ENCODE assay signal across 20 mouse cellular contexts in the genomic region with DNA sequence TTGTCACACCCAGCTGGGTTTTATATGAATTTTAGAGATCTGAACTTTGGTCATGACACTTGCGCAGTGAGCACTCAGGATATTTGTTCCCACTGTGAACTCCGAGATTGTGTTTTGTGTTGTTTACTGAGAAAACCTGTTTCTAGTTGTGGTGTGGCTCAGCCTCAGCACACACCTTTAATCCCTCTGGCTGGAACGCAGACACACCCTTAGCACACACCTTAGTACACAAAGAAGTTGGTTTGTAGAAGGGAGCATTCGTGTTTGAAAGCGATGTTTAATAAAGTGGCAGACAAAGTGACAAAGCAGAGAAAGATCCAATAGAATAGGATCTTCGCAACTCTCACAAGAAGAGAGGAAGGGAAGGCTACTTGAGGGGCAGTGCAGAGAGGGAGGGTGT. TPM values are rescaled to one million over a fixed set of nuclear protein-coding genes. Genes with fewer than 3 reads are reported as not detected.
"Had no signal": no experiment of that assay in that cellular context is flagged by ENCODE, and none has a peak within 500 bp of the region (broad histone marks: within the 10 kb centered on the region; RNA-seq: fewer than 3 reads in every experiment).

No protein-coding gene starts in this region.

- H3K4me2 ChIP-seq: liver, embryonic 15.5 days; lung, embryonic 15.5 days; midbrain, embryonic 11.5 days; midbrain, embryonic 13.5 days; midbrain, embryonic 15.5 days; neural tube, embryonic 12.5 days had no signal

- ATAC-seq: liver, postnatal 0 days; lung, postnatal 0 days; midbrain, embryonic 13.5 days; midbrain, embryonic 15.5 days had no signal

- H3K9ac ChIP-seq: liver, embryonic 15.5 days; liver, postnatal 0 days; lung, embryonic 15.5 days; midbrain, embryonic 13.5 days; midbrain, embryonic 15.5 days; neural tube, embryonic 12.5 days had no signal

- DNase-seq: liver, postnatal 0 days; lung, adult 2 months; lung, postnatal 14 days; lung, postnatal 36 days; right cerebral cortex, postnatal 25 days; right cerebral cortex, postnatal 4 days; spleen, adult 18-20 months; thymus, adult 2 months; thymus, postnatal 25 days had no signal

- H3K9me3 ChIP-seq: liver, embryonic 15.5 days; lung, embryonic 15.5 days; midbrain, embryonic 15.5 days; neural tube, embryonic 12.5 days had no signal

- H3K36me3 ChIP-seq: midbrain, embryonic 15.5 days; neural tube, embryonic 12.5 days had no signal

- H3K4me3 ChIP-seq: liver, embryonic 15.5 days; lung, embryonic 15.5 days; megakaryocyte, embryonic 14.5 days; midbrain, embryonic 13.5 days; midbrain, embryonic 15.5 days; neural tube, embryonic 12.5 days had no signal

- H3K27me3 ChIP-seq: liver, embryonic 15.5 days; lung, embryonic 15.5 days; megakaryocyte, embryonic 14.5 days; midbrain, embryonic 13.5 days; midbrain, embryonic 15.5 days; neural tube, embryonic 12.5 days had no signal

- H3K27ac ChIP-seq: liver, embryonic 15.5 days; lung, embryonic 15.5 days; macrophage; midbrain, embryonic 13.5 days; midbrain, embryonic 15.5 days; neural tube, embryonic 12.5 days had no signal

- H3K4me1 ChIP-seq: megakaryocyte, embryonic 14.5 days; midbrain, embryonic 13.5 days; midbrain, embryonic 15.5 days; neural tube, embryonic 12.5 days had no signal

RNA-seq across cellular contexts. Expression of gene Cyp2u1, which starts 42.6 kb away (rescaled TPM):
- total RNA-seq: monocyte, adult 5-6 weeks; neutrophil, adult 5-6 weeks had no signal
